Mouse (Mus musculus) forebrain, embryonic 15.5 days (tissue): ENCODE results near the gene Fgfr2. TPM values are rescaled to one million over a fixed set of nuclear protein-coding genes. Genes with fewer than 3 reads are reported as not detected.

Experiments used
- ATAC-seq: fragments of 200-750 bp; cut with Nextera tagmentation; replicated peaks from 2 replicates; pipeline ENCODE4 v1.8.0; 2017; ENCODE audit warnings: mild to moderate bottlenecking, moderate TSS enrichment, moderate library complexity
- H3K27ac ChIP-seq: fragments of 300-500 bp; sonication (generic); replicated peaks from 2 replicates; pipeline ENCODE4 v1.5.1; 2015; ENCODE audit warnings: mild to moderate bottlenecking, inconsistent platforms
- H3K27me3 ChIP-seq: fragments of 300-500 bp; sonication (generic); 2 replicates; pipeline ENCODE4 v1.6.1; 2015; ENCODE audit warnings: inconsistent platforms
- H3K36me3 ChIP-seq: fragments of 300-500 bp; sonication (generic); 2 replicates; pipeline ENCODE4 v1.6.1; 2015; ENCODE audit warnings: mild to moderate bottlenecking, inconsistent platforms
- H3K4me1 ChIP-seq: fragments of 300-500 bp; sonication (generic); 2 replicates; pipeline ENCODE4 v1.6.1; 2015; ENCODE audit warnings: inconsistent platforms
- H3K4me2 ChIP-seq: fragments of 300-500 bp; sonication (generic); replicated peaks from 2 replicates; pipeline ENCODE4 v1.6.1; 2015; ENCODE audit warnings: mild to moderate bottlenecking, inconsistent platforms
- H3K4me3 ChIP-seq: fragments of 300-500 bp; sonication (generic); 2 replicates; pipeline ENCODE4 v1.5.1; 2015; ENCODE audit warnings: mild to moderate bottlenecking, inconsistent platforms
- H3K9ac ChIP-seq: fragments of 300-500 bp; sonication (generic); replicated peaks from 2 replicates; pipeline ENCODE4 v1.6.1; 2015; ENCODE audit warnings: mild to moderate bottlenecking, inconsistent platforms
- H3K9me3 ChIP-seq: fragments of 300-500 bp; sonication (generic); 2 replicates; pipeline ENCODE4 v1.6.1; 2016; ENCODE audit warnings: inconsistent platforms
- WGBS: fragments of 180-500 bp; shearing (Covaris S2); methylation state at CpG from one replicate; pipeline ENCODE4 v1.1.7; 2015; ENCODE audit warnings: mixed read lengths; 5-methylcytosine and 5-hydroxymethylcytosine counted together
- polyA plus RNA-seq: library from polyadenylated mRNA; unstranded; fragments of >200 nt; fragmentation: Nextera tagmentation; extraction: Ambion mirVana; gene quantifications from 2 replicates; pipeline ENCODE4 v1.2.1, GENCODE M21; 2015

Gene Fgfr2
- polyA plus RNA-seq, 1 experiment from 2014 or later, result 48.1 TPM

GRCm38 (mm10) chr7:132699165-132699564 lies 424.0 kb downstream of the Fgfr2 start:
- Histone ChIP-seq H3K36me3 (no peaks in the 10 kb centered on the region), H3K27ac (no peak overlapping the region), H3K4me3 (no peak overlapping the region), H3K9me3 (no peaks in the 10 kb centered on the region), H3K4me1 (no peaks in the 10 kb centered on the region), H3K27me3 (no peaks in the 10 kb centered on the region), H3K9ac (no peak overlapping the region), H3K4me2 (no peak overlapping the region)
- ATAC-seq, result no peak
- WGBS, result 61% methylated on average over 4 of the region's 4 CpGs

GRCm38 (mm10) chr7:132698737-132699136 lies 424.4 kb downstream of the Fgfr2 start:
- Histone ChIP-seq H3K9ac (no peak overlapping the region), H3K4me1 (no peaks in the 10 kb centered on the region), H3K36me3 (no peaks in the 10 kb centered on the region), H3K27ac (no peak overlapping the region), H3K27me3 (no peaks in the 10 kb centered on the region), H3K9me3 (no peaks in the 10 kb centered on the region), H3K4me2 (no peak overlapping the region), H3K4me3 (no peak overlapping the region)
- no peak for ATAC-seq
- WGBS, result 91% methylated on average over 4 of the region's 4 CpGs

GRCm38 (mm10) chr7:132697258-132697796 lies 425.8 kb downstream of the Fgfr2 start:
- no peak overlapping the region for H3K4me2 ChIP-seq
- 85% methylated on average over 8 of the region's 8 CpGs for WGBS
- H3K9me3 ChIP-seq, result no peaks in the 10 kb centered on the region
- ATAC-seq, result no peak
- H3K36me3 ChIP-seq, result no peaks in the 10 kb centered on the region
- H3K9ac ChIP-seq, result no peak overlapping the region
- H3K27ac ChIP-seq, result no peak overlapping the region
- H3K4me1 ChIP-seq, result peaks cover 5% of the 10 kb centered on the region
- no peak overlapping the region for H3K4me3 ChIP-seq
- H3K27me3 ChIP-seq, result no peaks in the 10 kb centered on the region

GRCm38 (mm10) chr7:132693561-132693960 lies 429.6 kb downstream of the Fgfr2 start:
- H3K4me1 ChIP-seq, result peaks cover 5% of the 10 kb centered on the region
- H3K9me3 ChIP-seq, result no peaks in the 10 kb centered on the region
- H3K27me3 ChIP-seq, result no peaks in the 10 kb centered on the region
- no peak for ATAC-seq
- H3K4me3 ChIP-seq, result no peak overlapping the region
- no peaks in the 10 kb centered on the region for H3K36me3 ChIP-seq
- H3K27ac ChIP-seq, result no peak overlapping the region
- H3K4me2 ChIP-seq, result no peak overlapping the region
- no peak overlapping the region for H3K9ac ChIP-seq
- WGBS, result 95% methylated on average over 2 of the region's 2 CpGs

GRCm38 (mm10) chr7:132692719-132693118 lies 430.4 kb downstream of the Fgfr2 start:
- Histone ChIP-seq H3K4me2 (no peak overlapping the region), H3K27me3 (no peaks in the 10 kb centered on the region), H3K9me3 (no peaks in the 10 kb centered on the region), H3K4me1 (peaks cover 5% of the 10 kb centered on the region), H3K4me3 (no peak overlapping the region), H3K9ac (no peak overlapping the region), H3K36me3 (no peaks in the 10 kb centered on the region), H3K27ac (no peak overlapping the region)
- ATAC-seq, result peak; percentile 41; the same call in 1 of the 2 replicates
- 48% methylated on average over 9 of the region's 9 CpGs for WGBS

GRCm38 (mm10) chr7:132690716-132691472 lies 432.3 kb downstream of the Fgfr2 start:
- Histone ChIP-seq H3K4me3 (no peak overlapping the region), H3K36me3 (no peaks in the 10 kb centered on the region), H3K4me2 (no peak overlapping the region), H3K9me3 (no peaks in the 10 kb centered on the region), H3K27ac (no peak overlapping the region), H3K9ac (no peak overlapping the region), H3K4me1 (peaks cover 5% of the 10 kb centered on the region), H3K27me3 (no peaks in the 10 kb centered on the region)
- ATAC-seq, result no peak
- WGBS, result 90% methylated on average over 14 of the region's 14 CpGs

- no peak overlapping the region for H3K4me3 ChIP-seq
- H3K9me3 ChIP-seq, result no peaks in the 10 kb centered on the region
- peaks cover 5% of the 10 kb centered on the region for H3K4me1 ChIP-seq
- H3K4me2 ChIP-seq, result no peak overlapping the region
- H3K36me3 ChIP-seq, result no peaks in the 10 kb centered on the region
- 92% methylated on average over 5 of the region's 5 CpGs for WGBS
- ATAC-seq, result no peak
- no peak overlapping the region for H3K9ac ChIP-seq
- no peaks in the 10 kb centered on the region for H3K27me3 ChIP-seq
- H3K27ac ChIP-seq, result no peak overlapping the region
Observed at GRCm38 (mm10) chr7:132689722-132690121, 433.4 kb downstream of the Fgfr2 start.

- WGBS, result 46% methylated on average over 5 of the region's 5 CpGs
Observed at GRCm38 (mm10) chr7:132688721-132689120, 434.4 kb downstream of the Fgfr2 start.

GRCm38 (mm10) chr7:132687897-132688296 lies 435.3 kb downstream of the Fgfr2 start:
- ATAC-seq, result no peak
- Histone ChIP-seq H3K9ac (no peak overlapping the region), H3K27ac (no peak overlapping the region)

More at GRCm38 (mm10) chr7:132688721-132689120, 434.4 kb downstream of the Fgfr2 start:
- H3K4me1 ChIP-seq, result peaks cover 5% of the 10 kb centered on the region
- H3K36me3 ChIP-seq, result no peaks in the 10 kb centered on the region
- no peak overlapping the region for H3K4me3 ChIP-seq
- H3K27me3 ChIP-seq, result no peaks in the 10 kb centered on the region
- no peaks in the 10 kb centered on the region for H3K9me3 ChIP-seq
- H3K27ac ChIP-seq, result no peak overlapping the region
- ATAC-seq, result no peak
- no peak overlapping the region for H3K4me2 ChIP-seq
- H3K9ac ChIP-seq, result no peak overlapping the region

GRCm38 (mm10) chr7:132686515-132686914 lies 436.6 kb downstream of the Fgfr2 start:
- no peak overlapping the region for H3K4me2 ChIP-seq
- H3K27me3 ChIP-seq, result no peaks in the 10 kb centered on the region
- no peaks in the 10 kb centered on the region for H3K9me3 ChIP-seq
- no peaks in the 10 kb centered on the region for H3K36me3 ChIP-seq
- H3K4me1 ChIP-seq, result no peaks in the 10 kb centered on the region
- H3K9ac ChIP-seq, result no peak overlapping the region
- H3K27ac ChIP-seq, result no peak overlapping the region
- 94% methylated on average over 3 of the region's 3 CpGs for WGBS
- ATAC-seq, result no peak
- H3K4me3 ChIP-seq, result no peak overlapping the region

More at GRCm38 (mm10) chr7:132687897-132688296, 435.3 kb downstream of the Fgfr2 start:
- no peaks in the 10 kb centered on the region for H3K9me3 ChIP-seq
- H3K4me1 ChIP-seq, result peaks cover 5% of the 10 kb centered on the region
- H3K4me2 ChIP-seq, result no peak overlapping the region
- 70% methylated on average over 2 of the region's 2 CpGs for WGBS
- no peaks in the 10 kb centered on the region for H3K27me3 ChIP-seq
- H3K4me3 ChIP-seq, result no peak overlapping the region
- no peaks in the 10 kb centered on the region for H3K36me3 ChIP-seq

GRCm38 (mm10) chr7:132683923-132684322 lies 439.2 kb downstream of the Fgfr2 start:
- H3K4me3 ChIP-seq, result no peak overlapping the region
- no peak for ATAC-seq
- no peak overlapping the region for H3K4me2 ChIP-seq
- WGBS, result 90% methylated on average over 4 of the region's 4 CpGs
- H3K4me1 ChIP-seq, result no peaks in the 10 kb centered on the region
- H3K9me3 ChIP-seq, result no peaks in the 10 kb centered on the region
- no peak overlapping the region for H3K9ac ChIP-seq
- no peaks in the 10 kb centered on the region for H3K36me3 ChIP-seq
- H3K27me3 ChIP-seq, result no peaks in the 10 kb centered on the region
- H3K27ac ChIP-seq, result no peak overlapping the region

- Histone ChIP-seq H3K4me3 (no peak overlapping the region), H3K9me3 (no peaks in the 10 kb centered on the region), H3K9ac (no peak overlapping the region), H3K27me3 (no peaks in the 10 kb centered on the region), H3K4me2 (no peak overlapping the region), H3K4me1 (no peaks in the 10 kb centered on the region), H3K27ac (no peak overlapping the region), H3K36me3 (no peaks in the 10 kb centered on the region)
- WGBS, result 83% methylated on average over 3 of the region's 3 CpGs
- ATAC-seq, result no peak
Observed at GRCm38 (mm10) chr7:132682901-132683300, 440.2 kb downstream of the Fgfr2 start.
